Mouse (Mus musculus) midbrain, postnatal 0 days (tissue): ENCODE data around the gene Caly. TPM values are rescaled to one million over a fixed set of nuclear protein-coding genes. Genes with fewer than 3 reads are reported as not detected.
A peak's percentile ranks its signal among the peaks of the same experiment; 100 is the strongest.

ENCODE experiments used
- ATAC-seq: fragments of 200-750 bp; cut with Nextera tagmentation; 2 replicates; pipeline ENCODE4 v1.8.0; 2017; ENCODE audit warnings: moderate number of reproducible peaks, mild to moderate bottlenecking, moderate TSS enrichment, moderate library complexity; ENCODE audit not compliant: low FRiP score
- DNase-seq: peaks from one replicate; pipeline ENCODE4 v3.0.0-alpha.2; 2015; ENCODE audit warnings: low spot score
- H3K27ac ChIP-seq: fragments of 300-500 bp; sonication (generic); 2 replicates; pipeline ENCODE4 v1.5.1; 2014; ENCODE audit warnings: low read depth, mild to moderate bottlenecking, low read length, mixed read lengths
- H3K27me3 ChIP-seq: fragments of 300-500 bp; sonication (generic); 2 replicates; pipeline ENCODE4 v1.6.1; 2014; ENCODE audit warnings: low read length, control low read depth, mixed read lengths; ENCODE audit not compliant: insufficient read depth
- H3K36me3 ChIP-seq: fragments of 300-500 bp; sonication (generic); 2 replicates; pipeline ENCODE4 v1.6.1; 2014; ENCODE audit warnings: low read length, control low read depth, mixed read lengths; ENCODE audit not compliant: insufficient read depth
- H3K4me1 ChIP-seq: fragments of 300-500 bp; sonication (generic); 2 replicates; pipeline ENCODE4 v1.6.1; 2014; ENCODE audit warnings: mild to moderate bottlenecking, control low read depth, antibody characterized with exemption, low read length, mixed read lengths; ENCODE audit not compliant: insufficient read depth
- H3K4me2 ChIP-seq: fragments of 300-500 bp; sonication (generic); 2 replicates; pipeline ENCODE4 v1.6.1; 2014; ENCODE audit warnings: low read depth, mild to moderate bottlenecking, low read length, mixed read lengths; ENCODE audit not compliant: poor library complexity, severe bottlenecking
- H3K4me3 ChIP-seq: fragments of 300-500 bp; sonication (generic); 2 replicates; pipeline ENCODE4 v1.5.1; 2014; ENCODE audit warnings: low read depth, mild to moderate bottlenecking, low read length, moderate library complexity
- H3K9ac ChIP-seq: fragments of 300-500 bp; sonication (generic); replicated peaks from 2 replicates; pipeline ENCODE4 v1.6.1; 2014; ENCODE audit warnings: mild to moderate bottlenecking, low read length, moderate library complexity, mixed read lengths; ENCODE audit not compliant: poor library complexity, severe bottlenecking
- H3K9me3 ChIP-seq: fragments of 300-500 bp; sonication (generic); 2 replicates; pipeline ENCODE4 v1.6.1; 2016; ENCODE audit warnings: low read length, control low read depth
- CTCF ChIP-seq: IDR thresholded peaks from 2 replicates; pipeline ENCODE4 v1.5.1; 2016; ENCODE audit warnings: antibody characterized with exemption, mild to moderate bottlenecking
- WGBS: fragments of 180-500 bp; shearing (Covaris S2); extraction: QIAGEN DNeasy Blood & Tissue Kit; methylation state at CpG from one replicate; pipeline ENCODE4 v1.1.7; 2014; 5-methylcytosine and 5-hydroxymethylcytosine counted together
- polyA plus RNA-seq: library from polyadenylated mRNA; unstranded; fragments of >200 nt; fragmentation: Nextera tagmentation; extraction: Ambion mirVana; gene quantifications from 2 replicates; pipeline ENCODE4 v1.2.1, GENCODE M21; 2015
- total RNA-seq: library from RNA; depleted of rRNA; stranded (reverse); fragments of >200 nt; gene quantifications from 2 replicates; pipeline ENCODE4 v1.2.3, GENCODE M21; 2014

The Caly gene
- total and polyA plus RNA-seq, 2 experiments from 2014 or later: 435 to 595 TPM

DNA sequence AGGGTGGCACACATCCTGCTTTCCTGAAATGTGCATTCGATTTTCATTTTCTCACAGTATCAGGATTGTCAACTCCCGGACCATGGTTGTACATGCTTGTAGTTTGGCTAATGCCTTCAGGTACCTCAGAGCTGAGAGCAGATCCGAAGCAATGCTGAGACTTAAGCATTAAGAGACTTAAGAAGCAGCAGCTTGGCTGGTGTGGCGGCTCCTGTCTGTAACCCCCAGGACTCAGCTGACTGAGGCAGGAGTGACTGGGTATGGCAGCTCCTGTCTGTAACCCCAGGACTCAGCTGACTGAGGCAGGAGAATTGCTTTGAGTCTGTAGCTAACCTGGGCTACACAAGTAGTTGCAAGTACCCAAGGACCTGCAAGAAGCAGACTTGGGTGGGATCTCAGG is 36.8 kb downstream of the Caly start:
- H3K27me3 ChIP-seq: peaks cover 70% of the 10 kb centered on the region
- peaks cover 7% of the 10 kb centered on the region; the same call in 1 of the 2 replicates for H3K36me3 ChIP-seq
- DNase-seq: no peak
- no peak overlapping the region for H3K9ac ChIP-seq
- H3K27ac ChIP-seq: no peak overlapping the region
- no peak overlapping the region for H3K4me3 ChIP-seq
- peaks cover 4% of the 10 kb centered on the region; the same call in 1 of the 2 replicates for H3K4me1 ChIP-seq
- no peak for TF ChIP-seq CTCF
- H3K4me2 ChIP-seq: no peak overlapping the region
- no peaks in the 10 kb centered on the region for H3K9me3 ChIP-seq
- no peak for ATAC-seq
- 79% methylated on average over 4 of the region's 4 CpGs for WGBS

GRCm38 (mm10) chr7:140042728-140043127 is 39.6 kb downstream of the Caly start:
- 77% methylated on average over 3 of the region's 3 CpGs for WGBS
- ATAC-seq: no peak
- Histone ChIP-seq H3K4me2 (no peak overlapping the region), H3K9me3 (no peaks in the 10 kb centered on the region), H3K4me1 (0 out of 2 replicates have a peak, but pooled peaks cover 2% of the 10 kb centered on the region), H3K27me3 (peaks cover 42% of the 10 kb centered on the region), H3K9ac (no peak overlapping the region), H3K4me3 (no peak overlapping the region), H3K36me3 (peaks cover 18% of the 10 kb centered on the region; the same call in 1 of the 2 replicates), H3K27ac (no peak overlapping the region)
- no peak for TF ChIP-seq CTCF
- DNase-seq: no peak

GRCm38 (mm10) chr7:140037171-140037555 is 45.2 kb downstream of the Caly start:
- no peaks in the 10 kb centered on the region for H3K27me3 ChIP-seq
- no peak overlapping the region for H3K27ac ChIP-seq
- H3K36me3 ChIP-seq: peaks cover 22% of the 10 kb centered on the region
- 0 out of 2 replicates have a peak, but pooled peaks have one; percentile 5 for ATAC-seq
- H3K9ac ChIP-seq: peak overlapping the region; percentile 87
- peaks cover 3% of the 10 kb centered on the region; the same call in 1 of the 2 replicates for H3K4me1 ChIP-seq
- H3K4me3 ChIP-seq: peak overlapping the region; percentile 86
- no peaks in the 10 kb centered on the region for H3K9me3 ChIP-seq
- DNase-seq: no peak
- H3K4me2 ChIP-seq: peak overlapping the region; percentile 73
- TF ChIP-seq CTCF: no peak
- 58% methylated on average over 3 of the region's 3 CpGs for WGBS

DNA sequence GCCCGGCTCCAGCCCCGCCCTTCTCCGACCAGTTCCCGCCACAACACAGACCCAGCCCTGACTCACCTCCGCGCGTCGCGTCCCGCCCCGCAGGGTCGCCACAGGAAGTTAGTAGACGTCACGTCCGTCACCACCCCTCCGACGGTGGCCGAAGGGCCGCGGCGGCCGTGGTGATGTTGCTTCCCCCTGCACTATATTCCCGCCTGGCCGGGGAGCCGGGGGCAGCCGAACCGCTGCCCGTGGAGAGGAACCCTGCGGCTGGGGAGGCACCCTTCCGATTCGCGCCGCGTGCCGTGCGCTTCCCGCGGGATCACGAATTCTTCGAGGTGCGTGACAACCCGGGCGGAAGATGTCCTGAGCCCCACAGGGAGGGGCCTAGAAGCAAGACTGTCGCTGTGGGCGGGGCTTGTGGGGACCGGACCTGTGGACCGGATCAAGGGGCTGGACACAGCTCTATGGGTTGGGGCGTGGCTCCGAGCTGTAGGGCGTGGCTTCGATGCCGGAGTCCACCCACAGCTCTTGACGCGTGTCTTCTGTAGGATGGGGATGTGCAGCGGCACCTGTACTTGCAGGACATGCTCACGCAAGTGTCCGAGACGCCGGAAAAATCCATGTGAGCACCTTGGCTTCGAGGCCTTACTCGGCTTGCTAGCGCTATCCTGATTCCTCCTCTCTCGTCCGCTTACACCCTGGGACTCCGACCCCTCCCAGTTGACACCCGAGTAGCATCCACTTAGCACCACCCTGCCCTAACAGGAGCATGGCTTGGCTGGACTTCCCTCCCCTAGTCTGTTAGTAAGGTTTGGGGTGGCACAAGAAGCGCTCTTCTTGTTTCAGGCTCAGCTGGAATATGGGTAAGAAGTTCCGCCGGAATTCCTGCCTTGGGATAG is 45.8 kb downstream of the Caly start, which contains the start of the genes Zfp511 and Tubgcp2:
Gene Zfp511, plus strand, starts transcription at position 111 of the 890 bp plus-strand sequence.
Gene Tubgcp2, minus strand, starts transcription at position 389 of the 890 bp plus-strand sequence.
- ATAC-seq: peak; percentile 95
- WGBS: under 1% methylated on average over 69 of the region's 69 CpGs
- Histone ChIP-seq H3K4me2 (peak within 1 kb of the TSS; percentile 73), H3K27ac (peak within 1 kb of the TSS; percentile 85), H3K36me3 (peaks cover 26% of the 10 kb centered on the region), H3K27me3 (no peaks in the 10 kb centered on the region), H3K9me3 (no peaks in the 10 kb centered on the region), H3K4me3 (peak within 1 kb of the TSS; percentile 86), H3K9ac (peak within 1 kb of the TSS; percentile 87), H3K4me1 (peaks cover 3% of the 10 kb centered on the region; the same call in 1 of the 2 replicates)
- peak; percentile 95 for DNase-seq
- TF ChIP-seq CTCF: no peak

- H3K9me3 ChIP-seq: no peaks in the 10 kb centered on the region
- H3K9ac ChIP-seq: peak overlapping the region; percentile 87
- peak overlapping the region; percentile 86 for H3K4me3 ChIP-seq
- peaks cover 30% of the 10 kb centered on the region for H3K36me3 ChIP-seq
- WGBS: 13% methylated on average over 6 of the region's 7 CpGs
- no peak for ATAC-seq
- H3K4me2 ChIP-seq: peak overlapping the region; percentile 73
- peaks cover 3% of the 10 kb centered on the region; the same call in 1 of the 2 replicates for H3K4me1 ChIP-seq
- TF ChIP-seq CTCF: no peak
- no peaks in the 10 kb centered on the region for H3K27me3 ChIP-seq
- no peak for DNase-seq
- H3K27ac ChIP-seq: no peak overlapping the region
Measured at GRCm38 (mm10) chr7:140035456-140035855, 46.9 kb downstream of the Caly start.

GRCm38 (mm10) chr7:140033386-140033785 is 49.0 kb downstream of the Caly start:
- Histone ChIP-seq H3K9ac (no peak overlapping the region), H3K9me3 (no peaks in the 10 kb centered on the region), H3K36me3 (peaks cover 38% of the 10 kb centered on the region), H3K4me2 (no peak overlapping the region), H3K27me3 (no peaks in the 10 kb centered on the region), H3K4me1 (peaks cover 3% of the 10 kb centered on the region; the same call in 1 of the 2 replicates), H3K4me3 (no peak overlapping the region), H3K27ac (no peak overlapping the region)
- ATAC-seq: no peak
- no peak for DNase-seq
- 93% methylated on average over 9 of the region's 9 CpGs for WGBS
- no peak for TF ChIP-seq CTCF
